Mouse (Mus musculus): ENCODE measurements around the gene Mkrn1.

GRCm38 (mm10) chr6:39379749-39380148 lies 40.5 kb downstream of the Mkrn1 start:
- no peak for TF ChIP-seq CTCF (IDR thresholded peaks at IDR 0.05; ENCODE audit: low read depth)
- TF ChIP-seq EP300 (optimal IDR thresholded peaks at IDR 0.05), result no peak
